Mouse (Mus musculus) lung, adult 2 months (tissue): ENCODE measurements around the gene Csrnp1. TPM values are rescaled to one million over a fixed set of nuclear protein-coding genes. Genes with fewer than 3 reads are reported as not detected.
A peak's percentile ranks its signal among the peaks of the same experiment; 100 is the strongest.
"Not testable (repeated sequence)": the region's sequence is repeated elsewhere in the genome, so short reads cannot be mapped to it uniquely, and the experiment has no call there.

Source experiments
- DNase-seq: peaks from one replicate; pipeline ENCODE4 v3.0.0; 2022
- H3K4me1 ChIP-seq: fragments of 200-500 bp; 2 replicates; pipeline ENCODE4 v1.6.1; 2011; ENCODE audit warnings: low read length; ENCODE audit not compliant: control insufficient read depth, insufficient read depth
- H3K4me3 ChIP-seq: fragments of 200-500 bp; replicated peaks from 2 replicates; pipeline ENCODE3; 2011; ENCODE audit warnings: low read depth, mild to moderate bottlenecking, control low read depth, low read length; ENCODE audit errors: extremely low read depth
- CTCF ChIP-seq: fragments of 200-500 bp; IDR thresholded peaks from 2 replicates; pipeline ENCODE4 v1.5.1; 2011; ENCODE audit warnings: mild to moderate bottlenecking, low read length, control low read depth; ENCODE audit not compliant: insufficient read depth
- POLR2A ChIP-seq: fragments of 200-500 bp; IDR thresholded peaks from 2 replicates; pipeline ENCODE4 v1.6.1; 2011; ENCODE audit warnings: low read depth, mild to moderate bottlenecking, control low read depth, low read length, borderline replicate concordance; ENCODE audit errors: extremely low read depth
- WGBS: fragments of 180-500 bp; shearing (Covaris S2); methylation state at CpG from one replicate; pipeline ENCODE4 v1.1.7; 2018; 5-methylcytosine and 5-hydroxymethylcytosine counted together
- polyA plus RNA-seq: library from polyadenylated mRNA; depleted of rRNA; stranded (reverse); fragments of >200 nt; gene quantifications from 2 replicates; pipeline ENCODE4 v1.2.3, GENCODE M21; 2012

Gene Csrnp1
- polyA plus RNA-seq, 1 experiment, result 53.3 TPM

- WGBS, result 31% methylated on average over 7 of the region's 7 CpGs
- Histone ChIP-seq H3K4me1 (no peaks in the 10 kb centered on the region), H3K4me3 (no peak overlapping the region)
- DNase-seq, result peak; percentile 66
- no peak for TF ChIP-seq CTCF
Measured at GRCm38 (mm10) chr9:120020285-120020890, 35.9 kb upstream of the Csrnp1 start.

DNA sequence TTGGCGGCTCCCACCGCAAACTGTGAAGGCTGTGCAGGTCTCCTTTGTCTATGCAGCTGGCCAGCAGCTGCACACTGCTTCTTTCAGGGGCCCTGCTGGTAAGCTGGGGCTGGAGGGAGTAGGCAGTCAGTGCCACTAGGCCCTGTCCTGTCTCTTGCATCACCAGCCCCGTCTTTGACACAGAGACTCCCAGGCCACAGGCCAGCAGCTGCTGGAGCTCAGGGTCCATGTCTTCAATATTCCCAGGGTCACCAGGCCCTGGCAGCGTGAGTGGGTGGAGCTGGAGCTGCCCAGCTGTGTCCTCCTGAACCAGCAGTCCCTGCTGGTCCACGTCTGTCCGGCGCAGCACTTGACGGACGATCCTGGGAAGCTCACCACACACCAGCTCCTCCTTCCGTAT lies 32.5 kb upstream of the Csrnp1 start:
- Histone ChIP-seq H3K4me1 (no peaks in the 10 kb centered on the region), H3K4me3 (no peak overlapping the region)
- 72% methylated on average over 10 of the region's 10 CpGs for WGBS
- TF ChIP-seq CTCF (no peak), POLR2A (no peak)
- DNase-seq, result no peak

DNA sequence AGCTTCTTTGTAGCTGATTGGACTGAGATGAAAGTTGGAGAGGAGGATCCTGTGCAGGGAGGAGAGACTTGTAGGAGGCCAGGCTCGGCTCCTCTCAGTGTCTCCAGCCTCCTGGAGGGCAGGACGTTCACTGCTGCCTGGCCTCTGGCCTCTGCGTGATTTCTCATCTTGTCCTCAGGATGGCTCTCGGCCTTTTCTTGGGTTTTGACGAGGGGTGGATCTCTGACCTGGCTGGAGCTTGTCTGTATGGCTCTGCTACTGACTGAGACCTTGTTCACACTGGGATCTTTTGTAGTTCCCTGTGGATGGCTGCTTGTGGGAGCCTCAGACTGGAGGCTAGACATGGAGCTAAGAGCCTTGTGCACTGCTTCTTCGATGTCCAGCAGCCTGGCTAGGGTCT lies 30.4 kb upstream of the Csrnp1 start:
- H3K4me3 ChIP-seq, result no peak overlapping the region
- 70% methylated on average over 6 of the region's 6 CpGs for WGBS
- no peaks in the 10 kb centered on the region; the same call in 1 of the 2 replicates for H3K4me1 ChIP-seq
- DNase-seq, result no peak
- no peak for TF ChIP-seq POLR2A
- TF ChIP-seq CTCF, result no peak

- TF ChIP-seq CTCF, result no peak
- TF ChIP-seq POLR2A, result no peak
- WGBS, result 65% methylated on average over 11 of the region's 11 CpGs
- H3K4me1 ChIP-seq, result no peaks in the 10 kb centered on the region; the same call in 1 of the 2 replicates
- no peak overlapping the region for H3K4me3 ChIP-seq
- DNase-seq, result no peak
Measured at GRCm38 (mm10) chr9:120013251-120013820, 28.9 kb upstream of the Csrnp1 start.

GRCm38 (mm10) chr9:120012781-120013180 lies 28.3 kb upstream of the Csrnp1 start:
- no peaks in the 10 kb centered on the region; the same call in 1 of the 2 replicates for H3K4me1 ChIP-seq
- 77% methylated on average over 5 of the region's 5 CpGs for WGBS
- no peak for DNase-seq
- no peak for TF ChIP-seq CTCF
- no peak for TF ChIP-seq POLR2A
- no peak overlapping the region for H3K4me3 ChIP-seq

GRCm38 (mm10) chr9:120012161-120012560 lies 27.7 kb upstream of the Csrnp1 start:
- not testable (repeated sequence) for DNase-seq, H3K4me1 ChIP-seq, H3K4me3 ChIP-seq
- WGBS, result 69% methylated on average over 6 of the region's 6 CpGs

- TF ChIP-seq CTCF (peak; percentile 48), POLR2A (no peak)
- Histone ChIP-seq H3K4me3 (peak overlapping the region; percentile 52), H3K4me1 (no peaks in the 10 kb centered on the region; the same call in 1 of the 2 replicates)
- no peak for DNase-seq
- 1% methylated on average over 10 of the region's 10 CpGs for WGBS
Measured at GRCm38 (mm10) chr9:120011533-120011932, 27.1 kb upstream of the Csrnp1 start.

DNA sequence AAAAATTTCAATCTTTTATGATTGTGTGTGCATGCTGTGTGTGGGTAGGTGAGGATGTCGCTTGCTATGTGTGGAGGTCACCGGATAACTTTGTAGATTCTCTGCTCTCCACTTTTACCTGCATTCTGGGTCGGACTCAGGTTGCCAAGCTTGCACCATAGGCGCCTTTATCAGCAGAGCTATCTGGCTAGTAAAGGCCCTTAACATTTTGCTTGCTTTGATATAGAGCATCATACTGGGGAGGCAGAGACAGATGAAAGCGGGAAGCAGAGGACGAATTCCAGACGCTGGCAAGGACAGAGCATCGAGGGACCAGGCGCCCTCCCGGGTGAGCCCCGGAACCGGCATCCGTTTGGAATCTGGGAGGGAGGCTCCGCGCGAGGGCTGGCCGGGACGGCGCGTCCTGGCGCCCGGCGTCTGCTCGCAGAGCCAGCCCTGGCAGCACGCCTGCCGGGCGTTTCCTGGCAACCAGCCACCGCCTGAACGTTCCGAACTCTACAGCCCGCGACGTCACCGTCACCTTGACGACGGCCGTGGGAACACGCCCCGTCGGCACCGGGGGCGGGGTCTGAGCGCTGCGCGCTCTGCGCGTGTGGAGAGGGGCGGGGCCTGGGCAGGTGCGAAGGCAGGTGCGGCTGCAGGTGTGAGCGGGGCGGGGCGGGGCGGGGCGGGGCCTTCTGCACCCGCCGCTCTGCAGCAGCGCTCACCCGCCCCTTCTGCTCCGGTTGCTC lies 26.5 kb upstream of the Csrnp1 start:
- 2% methylated on average over 56 of the region's 60 CpGs for WGBS
- Histone ChIP-seq H3K4me1 (no peaks in the 10 kb centered on the region; the same call in 1 of the 2 replicates), H3K4me3 (peak overlapping the region; percentile 52)
- peak; percentile 100 for DNase-seq
- TF ChIP-seq CTCF (no peak), POLR2A (peak; percentile 6; the same call in 1 of the 2 replicates)

- WGBS, result 84% methylated on average over 3 of the region's 3 CpGs
- no peak for TF ChIP-seq CTCF
- no peak for TF ChIP-seq POLR2A
- Histone ChIP-seq H3K4me3 (no peak overlapping the region), H3K4me1 (no peaks in the 10 kb centered on the region; the same call in 1 of the 2 replicates)
- no peak for DNase-seq
Measured at GRCm38 (mm10) chr9:120009871-120010270, 25.4 kb upstream of the Csrnp1 start.
